Mouse (Mus musculus): ENCODE measurements around the gene Cd8b1. TPM values are rescaled to one million over a fixed set of nuclear protein-coding genes. Genes with fewer than 3 reads are reported as not detected.

Gene Cd8b1
- polyA plus RNA-seq, 1 experiment from 2014 or later = not detected

DNA sequence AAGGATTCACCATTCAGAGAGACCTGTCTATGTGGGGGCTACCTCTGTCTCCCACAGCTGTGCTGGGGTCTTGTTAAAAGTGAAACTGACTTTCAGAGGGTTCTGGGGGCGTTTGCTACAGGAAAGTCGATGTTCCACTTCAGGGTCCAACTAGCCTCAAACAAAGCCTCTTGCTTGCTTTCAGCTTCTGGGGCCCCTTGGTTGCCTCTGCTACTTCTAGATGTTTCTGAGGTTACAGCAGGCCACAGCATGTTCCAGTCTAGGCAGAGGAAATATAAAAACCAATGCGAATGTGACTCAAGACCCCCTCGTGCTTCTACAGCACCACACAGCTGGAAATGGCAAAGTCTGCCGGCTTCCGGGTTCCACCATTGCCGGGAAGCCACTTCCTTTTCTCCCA, 34.9 kb downstream of the Cd8b1 start:
- 86% methylated on average over 7 of the region's 7 CpGs for WGBS
- H3K27me3 ChIP-seq (replicated peaks; ENCODE audit: control insufficient read depth, insufficient read depth, low read length) = no peaks in the 10 kb centered on the region
- H3K4me2 ChIP-seq = no peak overlapping the region
- no peak overlapping the region for H3K27ac ChIP-seq (ENCODE audit: low read depth, low read length)
- no peaks in the 10 kb centered on the region for H3K4me1 ChIP-seq (replicated peaks; ENCODE audit: control insufficient read depth, insufficient read depth, low read length)
- no peak overlapping the region for H3K4me3 ChIP-seq (ENCODE audit: low read depth, low read length)
- no peak for ATAC-seq (replicated peaks; ENCODE audit: low FRiP score)
- H3K36me3 ChIP-seq (ENCODE audit: control insufficient read depth, insufficient read depth, low read length) = no peaks in the 10 kb centered on the region
- DNase-seq (ENCODE audit: low spot score) = no peak
- H3K9me3 ChIP-seq (ENCODE audit: control insufficient read depth, low read length) = no peaks in the 10 kb centered on the region
- H3K9ac ChIP-seq (ENCODE audit: low read depth, low read length) = no peak overlapping the region

GRCm38 (mm10) chr6:71360221-71360620, 37.6 kb downstream of the Cd8b1 start:
- H3K9me3 ChIP-seq (ENCODE audit: control insufficient read depth, low read length) = no peaks in the 10 kb centered on the region
- no peaks in the 10 kb centered on the region for H3K36me3 ChIP-seq (ENCODE audit: control insufficient read depth, insufficient read depth, low read length)
- ATAC-seq (replicated peaks; ENCODE audit: low FRiP score) (no peak), DNase-seq (ENCODE audit: low spot score) (no peak)
- 67% methylated on average over 4 of the region's 4 CpGs for whole genome bisulfite sequencing
- no peak overlapping the region for H3K4me2 ChIP-seq
- H3K27ac ChIP-seq (ENCODE audit: low read depth, low read length) = no peak overlapping the region
- no peak overlapping the region for H3K9ac ChIP-seq (ENCODE audit: low read depth, low read length)
- no peaks in the 10 kb centered on the region for H3K27me3 ChIP-seq (replicated peaks; ENCODE audit: control insufficient read depth, insufficient read depth, low read length)
- no peaks in the 10 kb centered on the region for H3K4me1 ChIP-seq (replicated peaks; ENCODE audit: control insufficient read depth, insufficient read depth, low read length)
- no peak overlapping the region for H3K4me3 ChIP-seq (ENCODE audit: low read depth, low read length)

GRCm38 (mm10) chr6:71360751-71361150, 38.2 kb downstream of the Cd8b1 start:
- H3K4me1 ChIP-seq (replicated peaks; ENCODE audit: control insufficient read depth, insufficient read depth, low read length) = no peaks in the 10 kb centered on the region
- no peaks in the 10 kb centered on the region for H3K27me3 ChIP-seq (replicated peaks; ENCODE audit: control insufficient read depth, insufficient read depth, low read length)
- no peak for DNase-seq (ENCODE audit: low spot score)
- no peak overlapping the region for H3K9ac ChIP-seq (ENCODE audit: low read depth, low read length)
- no peaks in the 10 kb centered on the region for H3K36me3 ChIP-seq (ENCODE audit: control insufficient read depth, insufficient read depth, low read length)
- no peak for ATAC-seq (replicated peaks; ENCODE audit: low FRiP score)
- H3K4me3 ChIP-seq (ENCODE audit: low read depth, low read length) = no peak overlapping the region
- no peaks in the 10 kb centered on the region for H3K9me3 ChIP-seq (ENCODE audit: control insufficient read depth, low read length)
- H3K27ac ChIP-seq (ENCODE audit: low read depth, low read length) = no peak overlapping the region
- WGBS = 54% methylated on average over 5 of the region's 5 CpGs
- no peak overlapping the region for H3K4me2 ChIP-seq

DNA sequence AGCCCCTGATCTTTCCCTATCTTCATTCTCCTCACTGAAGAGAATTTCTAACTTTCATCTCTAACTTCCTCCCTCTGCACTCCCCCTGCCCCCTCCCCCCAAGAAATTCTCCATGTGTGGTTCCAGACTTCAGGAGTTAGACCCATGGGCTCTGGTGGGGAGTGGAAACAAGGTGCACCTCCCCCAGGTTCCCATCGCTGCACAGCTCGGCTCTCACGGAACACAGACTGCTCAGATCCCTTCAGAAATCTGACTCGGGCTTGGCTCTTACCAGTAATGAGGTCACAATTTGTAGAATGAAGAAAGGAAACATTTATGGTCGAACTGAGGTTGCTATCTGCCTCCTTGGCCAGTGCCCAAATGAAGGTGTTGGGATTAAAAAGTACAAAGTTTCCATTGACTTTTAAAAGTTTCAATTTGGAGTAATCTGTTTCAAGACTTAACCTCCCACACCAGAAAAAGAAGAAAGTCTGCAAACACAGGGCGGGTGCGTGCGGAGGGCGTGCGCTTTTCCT, 38.6 kb downstream of the Cd8b1 start:
- Histone ChIP-seq H3K4me3 (ENCODE audit: low read depth, low read length) (no peak overlapping the region), H3K27me3 (replicated peaks; ENCODE audit: control insufficient read depth, insufficient read depth, low read length) (no peaks in the 10 kb centered on the region), H3K9me3 (ENCODE audit: control insufficient read depth, low read length) (no peaks in the 10 kb centered on the region), H3K9ac (ENCODE audit: low read depth, low read length) (no peak overlapping the region), H3K36me3 (ENCODE audit: control insufficient read depth, insufficient read depth, low read length) (no peaks in the 10 kb centered on the region), H3K4me1 (replicated peaks; ENCODE audit: control insufficient read depth, insufficient read depth, low read length) (no peaks in the 10 kb centered on the region), H3K27ac (ENCODE audit: low read depth, low read length) (no peak overlapping the region), H3K4me2 (no peak overlapping the region)
- no peak for DNase-seq (ENCODE audit: low spot score)
- WGBS = 84% methylated on average over 10 of the region's 10 CpGs
- no peak for ATAC-seq (replicated peaks; ENCODE audit: low FRiP score)

DNA sequence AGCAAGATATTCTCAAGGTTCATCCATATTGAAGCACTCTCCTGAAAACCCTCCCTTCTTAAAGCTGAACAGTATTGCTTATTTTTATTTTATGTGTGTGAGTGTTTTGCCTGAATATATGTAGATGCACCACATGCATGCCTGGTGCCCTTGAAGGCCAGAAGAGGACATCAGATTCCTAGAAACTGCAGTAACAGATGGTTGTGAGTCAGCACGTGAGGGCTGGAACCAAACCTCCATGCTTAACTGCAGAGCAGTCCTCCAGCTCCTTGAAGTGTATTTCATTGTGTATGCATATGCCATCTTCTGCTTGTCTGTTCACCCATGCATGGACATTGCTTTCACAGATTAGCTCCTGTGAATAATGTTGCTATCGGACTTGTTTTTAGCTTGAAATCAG, 41.4 kb downstream of the Cd8b1 start:
- Histone ChIP-seq H3K27me3 (replicated peaks; ENCODE audit: control insufficient read depth, insufficient read depth, low read length) (no peaks in the 10 kb centered on the region), H3K9ac (ENCODE audit: low read depth, low read length) (no peak overlapping the region), H3K27ac (ENCODE audit: low read depth, low read length) (no peak overlapping the region), H3K36me3 (ENCODE audit: control insufficient read depth, insufficient read depth, low read length) (no peaks in the 10 kb centered on the region), H3K4me1 (replicated peaks; ENCODE audit: control insufficient read depth, insufficient read depth, low read length) (no peaks in the 10 kb centered on the region), H3K4me3 (ENCODE audit: low read depth, low read length) (no peak overlapping the region), H3K9me3 (ENCODE audit: control insufficient read depth, low read length) (no peaks in the 10 kb centered on the region), H3K4me2 (no peak overlapping the region)
- 80% methylated on average over 2 of the region's 2 CpGs for WGBS
- DNase-seq (ENCODE audit: low spot score) (no peak), ATAC-seq (replicated peaks; ENCODE audit: low FRiP score) (no peak)

GRCm38 (mm10) chr6:71369416-71369815, 46.8 kb downstream of the Cd8b1 start:
- no peak overlapping the region for H3K4me3 ChIP-seq (ENCODE audit: low read depth, low read length)
- H3K36me3 ChIP-seq (ENCODE audit: control insufficient read depth, insufficient read depth, low read length) = no peaks in the 10 kb centered on the region
- 89% methylated on average over 6 of the region's 6 CpGs for WGBS
- no peak for ATAC-seq (replicated peaks; ENCODE audit: low FRiP score)
- no peaks in the 10 kb centered on the region for H3K27me3 ChIP-seq (replicated peaks; ENCODE audit: control insufficient read depth, insufficient read depth, low read length)
- H3K4me1 ChIP-seq (replicated peaks; ENCODE audit: control insufficient read depth, insufficient read depth, low read length) = no peaks in the 10 kb centered on the region
- no peak overlapping the region for H3K4me2 ChIP-seq
- H3K9ac ChIP-seq (ENCODE audit: low read depth, low read length) = no peak overlapping the region
- no peak for DNase-seq (ENCODE audit: low spot score)
- no peak overlapping the region for H3K27ac ChIP-seq (ENCODE audit: low read depth, low read length)
- no peaks in the 10 kb centered on the region for H3K9me3 ChIP-seq (ENCODE audit: control insufficient read depth, low read length)

- DNase-seq (ENCODE audit: low spot score) (no peak), ATAC-seq (replicated peaks; ENCODE audit: low FRiP score) (no peak)
- no peak overlapping the region for H3K27ac ChIP-seq (ENCODE audit: low read depth, low read length)
- H3K36me3 ChIP-seq (ENCODE audit: control insufficient read depth, insufficient read depth, low read length) = no peaks in the 10 kb centered on the region
- no peaks in the 10 kb centered on the region for H3K9me3 ChIP-seq (ENCODE audit: control insufficient read depth, low read length)
- no peak overlapping the region for H3K9ac ChIP-seq (ENCODE audit: low read depth, low read length)
- H3K4me2 ChIP-seq = no peak overlapping the region
- H3K27me3 ChIP-seq (replicated peaks; ENCODE audit: control insufficient read depth, insufficient read depth, low read length) = no peaks in the 10 kb centered on the region
- no peak overlapping the region for H3K4me3 ChIP-seq (ENCODE audit: low read depth, low read length)
- no peaks in the 10 kb centered on the region for H3K4me1 ChIP-seq (replicated peaks; ENCODE audit: control insufficient read depth, insufficient read depth, low read length)
- 88% methylated on average over 5 of the region's 5 CpGs for WGBS
Observed at GRCm38 (mm10) chr6:71371085-71371605, 48.6 kb downstream of the Cd8b1 start.

DNA sequence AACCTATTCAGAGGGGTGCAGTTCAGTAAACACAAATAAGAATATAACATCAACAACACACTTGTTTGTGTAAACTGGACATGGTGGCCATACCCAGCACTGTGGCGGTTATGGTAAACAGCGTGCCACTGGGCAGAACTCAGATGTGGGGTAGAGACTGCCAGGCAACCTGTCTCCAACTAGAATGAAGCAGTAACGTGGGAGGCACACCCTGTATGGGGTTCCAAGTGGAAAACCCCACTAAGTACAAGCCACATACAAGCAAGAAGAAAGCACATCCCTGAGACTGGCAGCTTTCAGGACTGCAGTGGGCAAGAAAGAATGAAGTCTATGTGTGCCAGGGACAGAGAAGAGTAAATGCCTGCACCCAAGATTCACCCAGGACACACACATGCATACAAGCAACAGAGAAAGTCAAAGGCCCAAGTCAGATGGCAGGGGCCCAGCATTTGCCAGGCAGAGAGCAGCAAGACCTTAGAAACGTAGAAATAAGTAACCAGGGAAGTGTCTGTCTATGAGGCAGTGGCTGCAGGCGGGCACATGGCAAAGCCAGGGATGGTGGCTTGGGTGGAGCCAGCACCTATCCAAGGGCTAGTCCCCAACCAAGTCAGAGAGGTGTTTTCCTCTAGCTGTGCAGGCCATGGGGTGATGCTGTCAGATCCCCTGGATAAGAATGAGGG, 49.6 kb downstream of the Cd8b1 start:
- Histone ChIP-seq H3K4me1 (replicated peaks; ENCODE audit: control insufficient read depth, insufficient read depth, low read length) (no peaks in the 10 kb centered on the region), H3K9ac (ENCODE audit: low read depth, low read length) (no peak overlapping the region), H3K4me2 (no peak overlapping the region), H3K27me3 (replicated peaks; ENCODE audit: control insufficient read depth, insufficient read depth, low read length) (no peaks in the 10 kb centered on the region), H3K27ac (ENCODE audit: low read depth, low read length) (no peak overlapping the region), H3K36me3 (ENCODE audit: control insufficient read depth, insufficient read depth, low read length) (no peaks in the 10 kb centered on the region), H3K4me3 (ENCODE audit: low read depth, low read length) (no peak overlapping the region), H3K9me3 (ENCODE audit: control insufficient read depth, low read length) (no peaks in the 10 kb centered on the region)
- ATAC-seq (replicated peaks; ENCODE audit: low FRiP score) (no peak), DNase-seq (ENCODE audit: low spot score) (no peak)
- 74% methylated on average over 5 of the region's 5 CpGs for WGBS

DNA sequence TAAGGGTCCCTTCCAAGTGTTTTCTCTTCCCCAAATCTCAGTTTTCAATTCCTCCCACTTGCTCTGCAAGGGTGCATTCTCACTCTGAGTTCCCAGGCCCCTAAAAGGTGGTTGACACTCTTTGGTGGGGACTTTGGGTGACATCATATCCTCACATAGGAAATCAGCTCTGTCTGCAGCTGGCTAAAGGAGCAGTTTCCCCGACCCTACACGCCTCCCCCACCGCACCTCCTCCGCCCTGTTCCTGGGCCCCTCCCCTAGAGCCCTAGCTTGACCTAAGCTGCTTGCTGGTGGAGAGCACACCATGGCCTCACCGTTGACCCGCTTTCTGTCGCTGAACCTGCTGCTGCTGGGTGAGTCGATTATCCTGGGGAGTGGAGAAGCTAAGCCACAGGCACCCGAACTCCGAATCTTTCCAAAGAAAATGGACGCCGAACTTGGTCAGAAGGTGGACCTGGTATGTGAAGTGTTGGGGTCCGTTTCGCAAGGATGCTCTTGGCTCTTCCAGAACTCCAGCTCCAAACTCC, 50.7 kb downstream of the Cd8b1 start, which contains the start of gene Cd8a:
TSS of gene Cd8a (plus strand) at position 179 of the 527 bp plus-strand sequence.
- no peaks in the 10 kb centered on the region for H3K36me3 ChIP-seq (ENCODE audit: control insufficient read depth, insufficient read depth, low read length)
- H3K4me1 ChIP-seq (replicated peaks; ENCODE audit: control insufficient read depth, insufficient read depth, low read length) = no peaks in the 10 kb centered on the region
- no peak within 1 kb of the TSS for H3K4me2 ChIP-seq
- H3K27ac ChIP-seq (ENCODE audit: low read depth, low read length) = no peak within 1 kb of the TSS
- no peaks in the 10 kb centered on the region for H3K27me3 ChIP-seq (replicated peaks; ENCODE audit: control insufficient read depth, insufficient read depth, low read length)
- H3K4me3 ChIP-seq (ENCODE audit: low read depth, low read length) = no peak within 1 kb of the TSS
- 69% methylated on average over 14 of the region's 14 CpGs for WGBS
- H3K9me3 ChIP-seq (ENCODE audit: control insufficient read depth, low read length) = no peaks in the 10 kb centered on the region
- DNase-seq (ENCODE audit: low spot score) (no peak), ATAC-seq (replicated peaks; ENCODE audit: low FRiP score) (no peak)
- H3K9ac ChIP-seq (ENCODE audit: low read depth, low read length) = no peak within 1 kb of the TSS

Measured in liver, embryonic 11.5 days (tissue).